Mouse (Mus musculus): ENCODE measurements at regions not wholly inside any gene's neighbourhood (a gene's known extent, or its start where the extent isn't known, plus 50 kb on each side); places are given as distances from the start of the nearest gene placed in this dataset.

- DNase-seq (ENCODE audit: low spot score in 2 of 2), result no peak
Measured at GRCm38 (mm10) chr13:11490766-11491165, 616.0 kb downstream of the Ryr2 start.

- peak; percentile 3 to 38 for DNase-seq (ENCODE audit: low spot score in 2 of 2)
Measured at GRCm38 (mm10) chr13:11483142-11483541, 623.6 kb downstream of the Ryr2 start.

GRCm38 (mm10) chr13:11482701-11483100 is 624.0 kb downstream of the Ryr2 start:
- no peak for DNase-seq (ENCODE audit: low spot score in 2 of 2)

- DNase-seq (ENCODE audit: low spot score in 2 of 2), result no peak
Measured at GRCm38 (mm10) chr13:11460251-11460650, 646.5 kb downstream of the Ryr2 start.

- DNase-seq (ENCODE audit: low spot score in 2 of 2), result no peak
Measured at GRCm38 (mm10) chr13:11455113-11455512, 651.6 kb downstream of the Ryr2 start.

- no peak for DNase-seq (ENCODE audit: low spot score in 2 of 2)
Measured at GRCm38 (mm10) chr13:11452448-11452847, 654.3 kb downstream of the Ryr2 start.

- DNase-seq (ENCODE audit: low spot score in 2 of 2), result peak; percentile 28 to 29
Measured at GRCm38 (mm10) chr13:11432465-11433339, 674.0 kb downstream of the Ryr2 start.

GRCm38 (mm10) chr13:11426820-11427219 is 679.9 kb downstream of the Ryr2 start:
- no peak for DNase-seq (ENCODE audit: low spot score in 2 of 2)

- no peak for DNase-seq (ENCODE audit: low spot score in 2 of 2)
Measured at GRCm38 (mm10) chr13:11392027-11392426, 714.7 kb downstream of the Ryr2 start.

- no peak for DNase-seq (ENCODE audit: low spot score in 2 of 2)
Measured at GRCm38 (mm10) chr13:11375452-11375851, 731.3 kb downstream of the Ryr2 start.

- no peak for DNase-seq (ENCODE audit: low spot score in 2 of 2)
Measured at GRCm38 (mm10) chr13:11369456-11369855, 737.3 kb downstream of the Ryr2 start.

GRCm38 (mm10) chr13:11362872-11363271 is 743.9 kb downstream of the Ryr2 start:
- no peak for DNase-seq (ENCODE audit: low spot score in 2 of 2)

GRCm38 (mm10) chr13:11348502-11348849 is 758.3 kb downstream of the Ryr2 start:
- no peak for DNase-seq (ENCODE audit: low spot score in 2 of 2)

GRCm38 (mm10) chr13:11347787-11348501 is 758.8 kb downstream of the Ryr2 start:
- no peak for DNase-seq (ENCODE audit: low spot score in 2 of 2)

GRCm38 (mm10) chr13:11344500-11344899 is 762.2 kb downstream of the Ryr2 start:
- no peak for DNase-seq (ENCODE audit: low spot score in 2 of 2)

GRCm38 (mm10) chr13:11338297-11338616 is 768.5 kb downstream of the Ryr2 start:
- peak; percentile 20 to 39 for DNase-seq (ENCODE audit: low spot score in 2 of 2)

- DNase-seq (ENCODE audit: low spot score in 2 of 2), result no peak
Measured at GRCm38 (mm10) chr13:11337610-11338296, 769.0 kb downstream of the Ryr2 start.

- DNase-seq (ENCODE audit: low spot score in 2 of 2), result no peak
Measured at GRCm38 (mm10) chr13:11336958-11337357, 769.8 kb downstream of the Ryr2 start.

GRCm38 (mm10) chr13:11331991-11332390 is 774.8 kb downstream of the Ryr2 start:
- no peak for DNase-seq (ENCODE audit: low spot score in 2 of 2)

GRCm38 (mm10) chr13:11308716-11309115 is 798.0 kb downstream of the Ryr2 start:
- no peak for DNase-seq (ENCODE audit: low spot score in 2 of 2)

GRCm38 (mm10) chr13:11295493-11295892 is 811.3 kb downstream of the Ryr2 start:
- DNase-seq (ENCODE audit: low spot score in 2 of 2), result no peak

- peak; percentile 18 to 26 for DNase-seq (ENCODE audit: low spot score in 2 of 2)
Measured at GRCm38 (mm10) chr13:11294689-11295088, 812.1 kb downstream of the Ryr2 start.

- DNase-seq (ENCODE audit: low spot score in 2 of 2), result no peak
Measured at GRCm38 (mm10) chr13:11293750-11294149, 813.0 kb downstream of the Ryr2 start.

All from right cerebral cortex, postnatal 36 days (tissue).